Mouse (Mus musculus) C2C12 (cell line): Measurements from ENCODE around the gene Ada.
"Not testable (repeated sequence)": the region's sequence is repeated elsewhere in the genome, so short reads cannot be mapped to it uniquely, and the experiment has no call there.

Experiments
- CTCF ChIP-seq: IDR thresholded peaks from one replicate; pipeline ENCODE4 v1.5.1; 2011; ENCODE audit not compliant: control insufficient read depth, insufficient read depth, insufficient read length
- FOSL1 ChIP-seq: IDR thresholded peaks from one replicate; pipeline ENCODE4 v1.8.0; 2011; ENCODE audit warnings: mild to moderate bottlenecking, low read length; ENCODE audit not compliant: poor library complexity, insufficient read depth, severe bottlenecking
- MAX ChIP-seq: IDR thresholded peaks from one replicate; pipeline ENCODE4 v1.6.1; 2011; ENCODE audit warnings: mild to moderate bottlenecking, control low read depth
- MYOD1 ChIP-seq: IDR thresholded peaks from one replicate; pipeline ENCODE4 v1.6.1; 2011; ENCODE audit warnings: low read depth; ENCODE audit not compliant: control insufficient read depth, insufficient read length
- MYOG ChIP-seq: IDR thresholded peaks from one replicate; pipeline ENCODE4 v1.6.1; 2011; ENCODE audit not compliant: control insufficient read depth, insufficient read length; ENCODE audit errors: extremely low read depth
- USF1 ChIP-seq: IDR thresholded peaks from one replicate; pipeline ENCODE4 v1.6.1; 2011; ENCODE audit warnings: low read depth, mild to moderate bottlenecking, control low read depth, moderate library complexity

GRCm38 (mm10) chr2:163688377-163688776, 61.7 kb downstream of the Ada start:
- not testable (repeated sequence) for TF ChIP-seq CTCF, MYOD1, USF1, MYOG, FOSL1, MAX
